Mouse (Mus musculus) hindbrain, postnatal 0 days (tissue): ENCODE results near the gene Dot1l. TPM values are rescaled to one million over a fixed set of nuclear protein-coding genes. Genes with fewer than 3 reads are reported as not detected.
A peak's percentile ranks its signal among the peaks of the same experiment; 100 is the strongest.

Experiments used
- ATAC-seq: fragments of 200-750 bp; cut with Nextera tagmentation; 2 replicates; pipeline ENCODE4 v1.8.0; 2017; ENCODE audit warnings: mild to moderate bottlenecking, moderate TSS enrichment, moderate library complexity
- DNase-seq: peaks from one replicate; pipeline ENCODE4 v3.0.0-alpha.2; 2015; ENCODE audit warnings: low spot score
- H3K27ac ChIP-seq: fragments of 300-500 bp; sonication (generic); 2 replicates; pipeline ENCODE4 v1.5.1; 2014; ENCODE audit warnings: mild to moderate bottlenecking
- H3K27me3 ChIP-seq: fragments of 300-500 bp; sonication (generic); 2 replicates; pipeline ENCODE4 v1.6.1; 2014; ENCODE audit warnings: low read length, mixed read lengths; ENCODE audit not compliant: insufficient read depth
- H3K36me3 ChIP-seq: fragments of 300-500 bp; sonication (generic); 2 replicates; pipeline ENCODE4 v1.6.1; 2014; ENCODE audit warnings: low read length, mixed read lengths; ENCODE audit not compliant: insufficient read depth
- H3K4me1 ChIP-seq: fragments of 300-500 bp; sonication (generic); 2 replicates; pipeline ENCODE4 v1.6.1; 2014; ENCODE audit warnings: antibody characterized with exemption, low read length, mixed read lengths; ENCODE audit not compliant: insufficient read depth
- H3K4me2 ChIP-seq: fragments of 300-500 bp; sonication (generic); 2 replicates; pipeline ENCODE4 v1.6.1; 2014; ENCODE audit warnings: low read depth, mild to moderate bottlenecking, low read length, moderate library complexity, mixed read lengths
- H3K4me3 ChIP-seq: fragments of 300-500 bp; sonication (generic); 2 replicates; pipeline ENCODE4 v1.5.1; 2014; ENCODE audit warnings: low read length
- H3K9ac ChIP-seq: fragments of 300-500 bp; sonication (generic); replicated peaks from 2 replicates; pipeline ENCODE4 v1.6.1; 2014; ENCODE audit warnings: mild to moderate bottlenecking, low read length, moderate library complexity, mixed read lengths
- H3K9me3 ChIP-seq: fragments of 300-500 bp; sonication (generic); 2 replicates; pipeline ENCODE4 v1.6.1; 2016; ENCODE audit warnings: low read length, mixed read lengths
- CTCF ChIP-seq: IDR thresholded peaks from 2 replicates; pipeline ENCODE4 v1.5.1; 2016; ENCODE audit warnings: antibody characterized with exemption, control low read depth, low read depth
- WGBS: fragments of 180-500 bp; shearing (Covaris S2); extraction: QIAGEN DNeasy Blood & Tissue Kit; methylation state at CpG from one replicate; pipeline ENCODE4 v1.1.7; 2014; 5-methylcytosine and 5-hydroxymethylcytosine counted together
- polyA plus RNA-seq: library from polyadenylated mRNA; unstranded; fragments of >200 nt; fragmentation: Nextera tagmentation; extraction: Ambion mirVana; gene quantifications from 2 replicates; pipeline ENCODE4 v1.2.1, GENCODE M21; 2015
- total RNA-seq: library from RNA; depleted of rRNA; stranded (reverse); fragments of >200 nt; gene quantifications from 2 replicates; pipeline ENCODE4 v1.2.3, GENCODE M21; 2014

The Dot1l gene
- total and polyA plus RNA-seq, 2 experiments from 2014 or later: 12.6 to 27.2 TPM

DNA sequence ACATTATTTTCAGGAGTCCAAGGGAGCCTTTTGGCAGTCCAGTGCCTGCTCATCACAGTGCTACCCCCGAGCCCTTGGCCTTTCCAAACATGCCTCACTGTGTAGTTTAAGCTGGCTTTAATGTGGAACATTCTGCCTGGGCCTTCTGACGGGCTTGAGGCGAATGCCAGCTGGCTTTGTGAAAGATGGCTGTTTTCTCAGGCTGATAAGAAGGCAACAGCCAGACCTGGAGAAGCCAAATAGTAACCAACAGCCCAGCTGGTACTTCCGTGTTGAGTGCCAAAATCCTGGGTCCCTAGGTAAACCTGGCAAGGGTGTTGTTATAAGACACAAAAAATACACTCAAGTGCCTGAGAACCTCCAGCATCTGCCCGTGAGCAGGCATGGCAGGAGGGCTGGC lies 18.3 kb upstream of the Dot1l start:
- 47% methylated on average over 5 of the region's 5 CpGs for WGBS
- Histone ChIP-seq H3K27me3 (no peaks in the 10 kb centered on the region), H3K4me3 (no peak overlapping the region), H3K4me1 (peaks cover 15% of the 10 kb centered on the region), H3K9me3 (no peaks in the 10 kb centered on the region), H3K36me3 (peaks cover 8% of the 10 kb centered on the region), H3K4me2 (no peak overlapping the region), H3K27ac (peak overlapping the region; percentile 32), H3K9ac (no peak overlapping the region)
- DNase-seq (peak; percentile 35), ATAC-seq (no peak; the same call in 1 of the 2 replicates)
- no peak for TF ChIP-seq CTCF

DNA sequence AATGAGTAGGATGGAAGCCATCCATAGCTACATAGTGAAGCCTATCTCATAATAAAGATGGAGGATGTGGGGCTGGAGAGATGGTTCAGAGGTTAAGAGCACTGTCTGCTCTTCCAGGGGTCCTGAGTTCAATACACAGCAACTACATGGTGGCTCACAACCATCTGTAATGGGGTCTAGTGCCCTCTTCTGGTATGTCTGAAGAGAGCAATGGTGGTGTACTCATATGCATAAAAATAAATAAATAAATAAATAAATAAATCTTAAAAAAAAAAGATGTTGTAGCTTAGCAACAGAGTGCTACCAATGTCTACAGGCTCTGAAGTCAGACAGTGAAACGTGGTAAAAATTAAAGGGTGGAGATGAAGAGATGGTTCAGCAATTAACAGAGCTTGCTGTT lies 16.3 kb upstream of the Dot1l start:
- Histone ChIP-seq H3K9ac (no peak overlapping the region), H3K36me3 (no peaks in the 10 kb centered on the region), H3K4me3 (no peak overlapping the region), H3K27me3 (no peaks in the 10 kb centered on the region), H3K9me3 (no peaks in the 10 kb centered on the region), H3K4me2 (no peak overlapping the region), H3K27ac (no peak overlapping the region), H3K4me1 (peaks cover 20% of the 10 kb centered on the region)
- 41% methylated on average over 1 of the region's 1 CpGs for WGBS
- no peak for DNase-seq
- ATAC-seq: no peak
- TF ChIP-seq CTCF: peak; percentile 9; the same call in 1 of the 2 replicates

DNA sequence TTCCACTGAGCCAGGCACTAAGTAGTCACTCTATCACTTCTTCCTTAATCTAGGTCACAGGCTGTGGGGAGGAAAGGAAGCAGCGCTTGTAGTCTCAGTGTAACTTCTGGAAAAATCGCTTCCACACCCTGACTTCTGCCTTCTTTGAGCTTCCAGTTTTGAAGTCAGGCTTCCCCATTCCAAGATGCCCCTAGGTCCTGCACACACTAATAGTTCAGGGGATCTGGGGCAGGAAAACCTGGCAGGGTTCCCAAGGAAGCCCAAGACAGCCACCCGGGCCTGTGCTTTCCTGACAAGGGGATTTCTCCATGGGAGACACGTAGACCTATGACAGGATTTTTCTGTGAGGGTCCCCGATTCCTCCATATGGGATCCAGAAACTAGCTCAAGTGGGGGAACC lies 13.9 kb upstream of the Dot1l start:
- ATAC-seq (no peak), DNase-seq (peak; percentile 37)
- Histone ChIP-seq H3K27ac (peak overlapping the region; percentile 83; the same call in 1 of the 2 replicates), H3K4me1 (peaks cover 20% of the 10 kb centered on the region), H3K9ac (peak overlapping the region; percentile 99), H3K4me2 (peak overlapping the region; percentile 92), H3K4me3 (peak overlapping the region; percentile 100), H3K27me3 (no peaks in the 10 kb centered on the region), H3K9me3 (no peaks in the 10 kb centered on the region), H3K36me3 (no peaks in the 10 kb centered on the region)
- TF ChIP-seq CTCF: no peak
- WGBS: 22% methylated on average over 5 of the region's 5 CpGs

GRCm38 (mm10) chr10:80741634-80742179 lies 13.3 kb upstream of the Dot1l start:
- Histone ChIP-seq H3K36me3 (no peaks in the 10 kb centered on the region), H3K4me1 (peaks cover 20% of the 10 kb centered on the region), H3K27me3 (no peaks in the 10 kb centered on the region), H3K4me2 (peak overlapping the region; percentile 92), H3K27ac (peak overlapping the region; percentile 83), H3K4me3 (peak overlapping the region; percentile 100), H3K9me3 (no peaks in the 10 kb centered on the region), H3K9ac (peak overlapping the region; percentile 99)
- DNase-seq (no peak), ATAC-seq (no peak; the same call in 1 of the 2 replicates)
- TF ChIP-seq CTCF: no peak
- under 1% methylated on average over 46 of the region's 46 CpGs for WGBS

DNA sequence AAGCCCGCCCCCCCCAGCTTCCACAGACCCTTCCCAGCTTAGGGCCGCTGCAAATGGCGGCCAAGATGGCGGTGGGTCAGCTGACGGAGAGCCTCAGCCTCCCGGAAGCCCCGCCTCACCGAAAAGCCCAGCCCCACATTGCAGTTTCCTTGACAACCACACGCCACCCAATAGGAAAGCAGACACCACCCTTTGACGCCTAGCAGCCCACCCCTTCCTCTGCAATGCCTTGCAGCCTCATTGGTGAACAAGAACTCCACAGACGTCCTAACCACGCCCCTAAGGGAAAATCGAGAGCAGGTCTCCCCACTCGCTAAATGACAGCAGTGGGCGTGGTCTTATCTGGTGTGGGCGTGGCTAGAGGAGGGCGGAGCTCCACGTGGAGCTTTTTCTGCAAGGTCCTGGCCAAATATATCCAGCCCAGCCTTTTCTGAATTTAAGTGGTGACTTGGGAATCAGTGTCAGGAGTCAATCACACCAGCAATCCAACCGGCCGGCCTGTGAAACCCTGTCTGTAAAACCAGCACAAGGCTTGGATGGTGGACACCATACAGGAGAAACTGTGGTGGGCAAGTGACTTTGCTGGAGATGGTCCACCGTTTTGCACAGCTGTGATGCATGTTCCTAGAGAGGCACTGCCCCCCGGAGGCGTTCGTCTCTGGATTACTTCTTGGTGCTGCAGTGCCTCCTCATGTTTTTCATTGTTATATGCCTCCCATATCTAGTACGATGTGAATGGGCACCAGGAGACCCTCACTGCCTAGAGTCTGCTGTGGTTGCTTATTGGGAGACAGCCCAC lies 12.6 kb upstream of the Dot1l start, which contains the start of gene Ap3d1:
Ap3d1 (minus strand) TSS at position 85 of the 799 bp plus-strand sequence.
- peak; percentile 40; the same call in 1 of the 2 replicates for TF ChIP-seq CTCF
- 1% methylated on average over 25 of the region's 25 CpGs for WGBS
- peak; percentile 100 for ATAC-seq
- Histone ChIP-seq H3K27ac (peak within 1 kb of the TSS; percentile 83), H3K36me3 (no peaks in the 10 kb centered on the region), H3K9me3 (no peaks in the 10 kb centered on the region), H3K9ac (peak within 1 kb of the TSS; percentile 99), H3K4me2 (peak within 1 kb of the TSS; percentile 92), H3K4me3 (peak within 1 kb of the TSS; percentile 100), H3K27me3 (no peaks in the 10 kb centered on the region), H3K4me1 (peaks cover 20% of the 10 kb centered on the region)
- peak; percentile 100 for DNase-seq

DNA sequence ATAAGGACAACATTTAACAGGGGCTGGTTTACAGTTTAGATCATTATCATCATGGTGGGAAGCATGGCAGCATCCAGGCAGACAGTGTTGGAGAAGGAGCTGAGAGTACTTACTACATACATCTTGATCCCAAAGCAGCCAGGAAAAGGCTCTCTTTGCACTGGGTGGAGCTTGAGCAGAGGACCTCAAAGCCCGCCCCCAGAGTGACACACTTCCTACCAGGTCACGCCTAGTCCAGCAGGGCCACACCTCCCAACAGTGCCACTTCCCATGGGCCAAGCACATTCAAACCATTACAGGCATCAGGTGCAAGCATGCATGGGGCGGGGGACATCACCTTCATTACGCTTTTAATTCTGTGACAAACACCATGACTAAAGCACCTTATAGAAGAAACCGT lies 10.7 kb upstream of the Dot1l start:
- H3K27ac ChIP-seq: no peak overlapping the region
- no peaks in the 10 kb centered on the region for H3K36me3 ChIP-seq
- H3K27me3 ChIP-seq: no peaks in the 10 kb centered on the region
- no peak overlapping the region for H3K9ac ChIP-seq
- no peak for TF ChIP-seq CTCF
- H3K4me1 ChIP-seq: peaks cover 15% of the 10 kb centered on the region
- WGBS: 44% methylated on average over 5 of the region's 5 CpGs
- ATAC-seq: no peak
- no peak overlapping the region for H3K4me3 ChIP-seq
- no peak overlapping the region for H3K4me2 ChIP-seq
- DNase-seq: no peak
- no peaks in the 10 kb centered on the region for H3K9me3 ChIP-seq
